Mouse (Mus musculus): ENCODE measurements around the gene Ift43. TPM values are rescaled to one million over a fixed set of nuclear protein-coding genes. Genes with fewer than 3 reads are reported as not detected.

The Ift43 gene
- total and polyA plus RNA-seq, 3 experiments = 0.42 to 1.9 TPM; not detected in 1

- Histone ChIP-seq H3K4me3 (ENCODE audit: control insufficient read depth in 1 of 2, insufficient read depth in 1 of 2, low read depth in 2 of 2, low read length in 2 of 2) (no peak overlapping the region), H3K36me3 (ENCODE audit: control insufficient read depth in 1 of 2, insufficient read depth in 2 of 2, low read length in 2 of 2) (no peaks in the 10 kb centered on the region), H3K27me3 (ENCODE audit: control insufficient read depth in 1 of 2, insufficient read depth in 2 of 2, low read length in 2 of 2) (no peaks in the 10 kb centered on the region), H3K9me3 (replicated peaks; ENCODE audit: insufficient read depth, low read length) (no peaks in the 10 kb centered on the region), H3K4me1 (ENCODE audit: control insufficient read depth in 1 of 2, insufficient read depth in 2 of 2, low read length in 2 of 2) (no peaks in the 10 kb centered on the region), H3K79me2 (ENCODE audit: control insufficient read depth, insufficient read depth, low read length, poor library complexity) (no peaks in the 10 kb centered on the region), H3K27ac (ENCODE audit: control insufficient read depth, low read depth, low read length) (no peak overlapping the region), H3K9ac (ENCODE audit: control insufficient read depth, low read depth, low read length, poor library complexity, severe bottlenecking) (no peak overlapping the region)
- no peak for TF ChIP-seq MYB (IDR thresholded peaks at IDR 0.05; ENCODE audit: low read depth, low read length)
- no peak for TF ChIP-seq UBTF (IDR thresholded peaks at IDR 0.05; ENCODE audit: borderline replicate concordance, insufficient read depth, low read depth, low read length)
- no peak for TF ChIP-seq ETS1 (IDR thresholded peaks at IDR 0.05; ENCODE audit: low read depth, low read length)
- no peak for TF ChIP-seq CTCF (IDR thresholded peaks at IDR 0.05 in 2 of 3, conservative IDR thresholded peaks at IDR 0.05 in 1 of 3; ENCODE audit: control insufficient read depth in 1 of 3, insufficient read depth in 1 of 3, low read depth in 2 of 3, low read length in 3 of 3, poor library complexity in 1 of 3, severe bottlenecking in 1 of 3)
- no peak for TF ChIP-seq MAZ (IDR thresholded peaks at IDR 0.05; ENCODE audit: low read depth, low read length)
- TF ChIP-seq MAX (IDR thresholded peaks at IDR 0.05; ENCODE audit: low read length) = no peak
- no peak for TF ChIP-seq SMC3 (IDR thresholded peaks at IDR 0.05; ENCODE audit: low read depth, low read length)
- no peak for TF ChIP-seq RAD21 (IDR thresholded peaks at IDR 0.05; ENCODE audit: low read depth, low read length)
- no peak for TF ChIP-seq TBP (IDR thresholded peaks at IDR 0.05; ENCODE audit: low read depth, low read length)
- no peak for TF ChIP-seq GABPA (IDR thresholded peaks at IDR 0.05; ENCODE audit: low read depth, low read length)
- TF ChIP-seq USF1 (IDR thresholded peaks at IDR 0.05; ENCODE audit: low read depth, low read length) = no peak
- TF ChIP-seq ZC3H11A (IDR thresholded peaks at IDR 0.05; ENCODE audit: low read depth, low read length) = no peak
- no peak for TF ChIP-seq POLR2AphosphoS5 (IDR thresholded peaks at IDR 0.05; ENCODE audit: borderline replicate concordance, low read depth, low read length)
- TF ChIP-seq MXI1 (IDR thresholded peaks at IDR 0.05; ENCODE audit: low read depth, low read length) = no peak
- DNase-seq (ENCODE audit: low read depth, low spot score) = no peak
Measured at GRCm38 (mm10) chr12:86162890-86163816, 80.8 kb downstream of the Ift43 start.

- Histone ChIP-seq H3K4me1 (ENCODE audit: control insufficient read depth in 1 of 2, insufficient read depth in 2 of 2, low read length in 2 of 2) (no peaks in the 10 kb centered on the region), H3K36me3 (ENCODE audit: control insufficient read depth in 1 of 2, insufficient read depth in 2 of 2, low read length in 2 of 2) (no peaks in the 10 kb centered on the region), H3K27ac (ENCODE audit: control insufficient read depth, low read depth, low read length) (no peak overlapping the region), H3K9ac (ENCODE audit: control insufficient read depth, low read depth, low read length, poor library complexity, severe bottlenecking) (no peak overlapping the region), H3K9me3 (replicated peaks; ENCODE audit: insufficient read depth, low read length) (no peaks in the 10 kb centered on the region), H3K79me2 (ENCODE audit: control insufficient read depth, insufficient read depth, low read length, poor library complexity) (no peaks in the 10 kb centered on the region), H3K27me3 (ENCODE audit: control insufficient read depth in 1 of 2, insufficient read depth in 2 of 2, low read length in 2 of 2) (no peaks in the 10 kb centered on the region), H3K4me3 (ENCODE audit: control insufficient read depth in 1 of 2, insufficient read depth in 1 of 2, low read depth in 2 of 2, low read length in 2 of 2) (no peak overlapping the region)
- TF ChIP-seq TBP (IDR thresholded peaks at IDR 0.05; ENCODE audit: low read depth, low read length) (peak; percentile 77), CHD2 (IDR thresholded peaks at IDR 0.05; ENCODE audit: low read length) (no peak), MEF2A (IDR thresholded peaks at IDR 0.05; ENCODE audit: extremely low read depth, insufficient replicate concordance, low read depth, low read length, poor library complexity, severe bottlenecking) (no peak), SIN3A (IDR thresholded peaks at IDR 0.05; ENCODE audit: low read length) (no peak), ELF1 (IDR thresholded peaks at IDR 0.05; ENCODE audit: low read depth, low read length) (no peak), USF2 (IDR thresholded peaks at IDR 0.05; ENCODE audit: borderline replicate concordance in 1 of 2, insufficient read depth in 1 of 2, low read depth in 1 of 2, low read length in 2 of 2) (no peak), CTCF (IDR thresholded peaks at IDR 0.05 in 2 of 3, conservative IDR thresholded peaks at IDR 0.05 in 1 of 3; ENCODE audit: control insufficient read depth in 1 of 3, insufficient read depth in 1 of 3, low read depth in 2 of 3, low read length in 3 of 3, poor library complexity in 1 of 3, severe bottlenecking in 1 of 3) (no peak), EP300 (IDR thresholded peaks at IDR 0.05; ENCODE audit: low read depth in 1 of 2, low read length in 2 of 2) (no peak; a peak in 1 of 4 replicates), MAX (IDR thresholded peaks at IDR 0.05; ENCODE audit: low read length) (no peak), GATA1 (IDR thresholded peaks at IDR 0.05; ENCODE audit: low read depth, low read length) (peak; percentile 62; the same call in 1 of the 2 replicates), SMC3 (IDR thresholded peaks at IDR 0.05; ENCODE audit: low read depth, low read length) (no peak), RAD21 (IDR thresholded peaks at IDR 0.05; ENCODE audit: low read depth, low read length) (no peak), BHLHE40 (IDR thresholded peaks at IDR 0.05; ENCODE audit: borderline replicate concordance, low read depth, low read length) (no peak), MAZ (IDR thresholded peaks at IDR 0.05; ENCODE audit: low read depth, low read length) (no peak), RCOR1 (IDR thresholded peaks at IDR 0.05; ENCODE audit: low read depth, low read length) (peak; percentile 50; the same call in 1 of the 2 replicates), KAT2A (conservative IDR thresholded peaks at IDR 0.05; ENCODE audit: low read depth, low read length) (no peak), ZKSCAN1 (IDR thresholded peaks at IDR 0.05; ENCODE audit: low read depth, low read length) (no peak), TAL1 (IDR thresholded peaks at IDR 0.05; ENCODE audit: low read length) (no peak)
- DNase-seq (ENCODE audit: low read depth, low spot score) = peak; percentile 53
Measured at GRCm38 (mm10) chr12:86166244-86166643, 83.9 kb downstream of the Ift43 start.

Measured in MEL (cell line).